Mouse (Mus musculus) thymus, postnatal 10 days (tissue): ENCODE measurements around the gene Rfx1.
A peak's percentile ranks its signal among the peaks of the same experiment; 100 is the strongest.

ENCODE experiments used
- DNase-seq, 2 experiments: peaks; one replicate each; pipeline ENCODE4 v3.0.0; 2021; ENCODE audit warnings: low spot score in 2 of 2

Rfx1 gene

DNA sequence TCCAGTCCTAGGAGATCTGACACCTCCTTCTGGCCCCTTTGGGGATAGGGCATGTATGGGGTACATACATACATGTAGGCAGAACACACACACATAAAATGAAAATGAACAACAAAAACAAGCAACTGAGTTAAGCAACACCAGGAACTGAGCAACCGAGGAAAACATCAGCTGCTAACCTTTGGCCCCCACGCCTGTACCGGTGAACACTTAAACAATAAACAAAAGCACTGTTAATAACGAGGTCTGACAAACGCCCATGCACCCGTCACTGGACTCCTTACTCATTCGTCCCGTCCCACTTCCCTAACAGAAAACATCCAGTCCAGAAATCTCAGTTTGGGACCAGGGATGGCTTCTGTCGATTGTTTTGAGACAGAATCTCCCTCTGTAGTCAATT, 22.6 kb downstream of the Rfx1 start:
- DNase-seq, result no peak

DNA sequence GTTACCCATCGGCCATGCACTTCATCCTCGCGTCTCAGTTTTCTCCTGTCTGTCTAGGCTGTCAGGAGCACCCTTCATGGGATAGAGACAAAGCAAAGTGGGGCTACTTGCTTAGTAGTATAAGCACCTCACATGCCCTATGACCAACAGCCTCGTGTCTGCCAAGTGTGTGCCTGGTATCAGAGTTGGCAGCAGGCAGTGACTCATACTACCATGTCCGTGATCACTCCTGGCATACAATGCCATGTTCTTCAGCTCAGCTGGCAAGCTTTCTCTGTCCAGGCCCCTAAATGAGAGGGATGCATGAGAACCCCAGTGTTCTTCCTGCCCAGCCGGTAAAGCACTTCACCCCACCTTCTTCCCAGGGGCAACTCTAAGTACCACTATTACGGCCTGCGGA, 24.0 kb downstream of the Rfx1 start:
- no peak for DNase-seq

DNA sequence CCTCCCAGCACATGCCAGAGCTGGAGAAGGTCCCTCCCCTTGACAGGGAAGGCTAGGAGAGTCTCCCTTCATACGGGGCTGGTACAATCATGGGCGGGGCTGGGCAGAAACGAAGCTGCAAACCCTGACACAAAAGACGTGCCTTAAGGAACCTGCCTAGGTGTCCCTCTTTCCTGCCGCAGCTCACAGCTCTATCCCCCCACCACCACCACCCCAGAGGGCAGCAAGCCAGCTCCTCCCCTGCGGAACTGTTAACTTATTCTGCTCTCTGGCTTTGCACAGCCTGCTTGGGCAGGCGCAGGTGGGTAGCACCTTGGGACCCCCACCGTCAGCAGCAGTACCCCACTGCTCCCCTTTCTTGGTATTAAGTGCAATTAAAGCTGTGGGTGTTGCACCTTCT, 29.4 kb downstream of the Rfx1 start:
- DNase-seq, result no peak

DNA sequence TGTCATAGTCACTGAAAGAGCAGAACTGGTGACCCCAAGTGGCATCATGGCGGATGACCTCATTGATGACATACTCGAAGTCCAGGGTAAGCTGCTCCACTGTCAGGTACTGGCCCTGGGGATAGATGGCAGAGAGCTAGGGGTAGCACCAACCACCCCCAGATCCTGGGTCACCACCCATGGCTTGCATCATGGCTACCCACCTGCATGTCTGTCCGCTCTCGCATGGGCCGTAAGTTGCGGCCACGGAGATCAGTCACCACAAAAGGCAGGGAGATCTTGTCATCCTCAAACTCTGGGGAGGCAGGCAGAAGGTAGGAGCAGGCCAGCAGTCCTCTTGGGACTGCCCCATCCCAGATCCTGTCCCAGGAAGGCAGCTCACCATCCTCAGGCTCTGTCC, 31.7 kb downstream of the Rfx1 start:
- DNase-seq, result no peak

DNA sequence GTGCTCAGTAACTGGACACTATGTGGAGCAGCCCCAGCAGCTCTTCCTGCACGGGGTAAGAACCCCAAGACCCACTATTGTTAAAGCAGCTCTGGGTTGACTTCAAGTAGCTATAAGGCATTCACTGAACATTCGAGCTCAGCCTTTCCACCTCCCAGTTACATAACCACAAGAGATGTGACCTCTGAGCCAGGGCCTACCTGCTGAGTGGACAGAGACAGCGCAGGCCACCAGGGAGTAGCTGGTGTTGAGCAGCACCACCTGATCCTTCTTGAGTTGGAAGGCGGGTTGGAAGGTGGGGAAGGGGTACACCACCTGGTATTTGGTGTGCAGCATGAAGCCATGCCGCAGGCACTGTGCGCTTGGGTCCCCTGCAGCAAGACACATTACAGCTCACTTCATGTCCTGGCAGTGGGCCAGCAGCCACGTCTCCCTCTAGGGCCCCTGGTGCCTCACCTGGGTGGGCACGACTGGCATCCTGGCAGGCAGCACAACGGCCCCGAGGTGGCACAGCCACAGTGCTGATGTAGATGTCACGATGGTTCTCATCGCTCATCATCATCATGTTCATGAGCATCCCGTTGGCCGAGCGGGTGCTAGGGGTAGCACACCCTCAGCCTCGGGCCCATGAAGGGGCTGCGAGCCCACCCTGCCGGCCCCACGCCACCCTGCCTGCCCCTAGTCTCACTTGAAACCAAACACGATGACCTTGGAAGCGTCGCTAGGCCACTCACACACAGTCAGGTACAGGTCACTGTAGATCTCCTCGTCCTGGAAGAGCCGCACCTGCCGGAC, 35.0 kb downstream of the Rfx1 start:
- DNase-seq, result no peak

DNA sequence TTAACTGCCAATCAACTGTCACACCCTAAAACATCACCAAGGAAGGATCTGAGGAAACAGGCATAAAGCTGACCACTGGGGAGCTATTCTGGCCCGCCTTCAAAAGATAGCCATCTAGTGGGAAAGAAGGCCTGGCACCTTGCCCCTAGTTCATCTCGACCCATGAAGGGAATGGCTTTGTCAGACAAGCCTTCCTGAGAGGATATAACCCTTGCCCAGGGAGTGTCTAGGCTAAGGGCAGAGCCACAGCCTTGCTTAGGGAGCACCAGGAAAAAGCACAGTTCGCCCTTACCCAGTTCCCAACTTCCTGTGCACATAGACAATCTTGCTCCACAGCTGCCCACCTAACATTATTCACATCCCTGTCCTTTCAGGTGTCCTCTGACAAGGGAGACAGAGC, 37.0 kb downstream of the Rfx1 start:
- no peak for DNase-seq

DNA sequence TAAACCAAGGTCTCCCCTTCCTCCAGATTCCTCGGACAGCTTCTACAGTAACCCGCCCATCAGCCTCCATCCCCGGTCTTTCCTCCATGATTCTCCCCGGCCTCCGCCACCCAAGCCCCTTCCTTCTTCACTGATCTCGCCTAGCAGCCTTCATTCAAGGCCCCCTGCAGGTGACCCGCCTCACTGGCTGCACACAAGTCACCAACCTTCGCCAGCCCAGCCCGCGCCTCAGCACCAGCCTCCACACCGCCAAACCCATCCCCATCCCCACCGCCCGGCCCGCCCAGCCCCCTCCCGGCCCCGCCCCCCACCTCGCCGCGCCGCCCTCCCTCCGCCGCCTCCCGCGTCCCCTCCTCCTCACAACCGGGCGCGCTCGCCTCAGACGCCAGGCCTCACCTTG, 37.6 kb downstream of the Rfx1 start:
- DNase-seq, result peak; percentile 80 to 85

DNA sequence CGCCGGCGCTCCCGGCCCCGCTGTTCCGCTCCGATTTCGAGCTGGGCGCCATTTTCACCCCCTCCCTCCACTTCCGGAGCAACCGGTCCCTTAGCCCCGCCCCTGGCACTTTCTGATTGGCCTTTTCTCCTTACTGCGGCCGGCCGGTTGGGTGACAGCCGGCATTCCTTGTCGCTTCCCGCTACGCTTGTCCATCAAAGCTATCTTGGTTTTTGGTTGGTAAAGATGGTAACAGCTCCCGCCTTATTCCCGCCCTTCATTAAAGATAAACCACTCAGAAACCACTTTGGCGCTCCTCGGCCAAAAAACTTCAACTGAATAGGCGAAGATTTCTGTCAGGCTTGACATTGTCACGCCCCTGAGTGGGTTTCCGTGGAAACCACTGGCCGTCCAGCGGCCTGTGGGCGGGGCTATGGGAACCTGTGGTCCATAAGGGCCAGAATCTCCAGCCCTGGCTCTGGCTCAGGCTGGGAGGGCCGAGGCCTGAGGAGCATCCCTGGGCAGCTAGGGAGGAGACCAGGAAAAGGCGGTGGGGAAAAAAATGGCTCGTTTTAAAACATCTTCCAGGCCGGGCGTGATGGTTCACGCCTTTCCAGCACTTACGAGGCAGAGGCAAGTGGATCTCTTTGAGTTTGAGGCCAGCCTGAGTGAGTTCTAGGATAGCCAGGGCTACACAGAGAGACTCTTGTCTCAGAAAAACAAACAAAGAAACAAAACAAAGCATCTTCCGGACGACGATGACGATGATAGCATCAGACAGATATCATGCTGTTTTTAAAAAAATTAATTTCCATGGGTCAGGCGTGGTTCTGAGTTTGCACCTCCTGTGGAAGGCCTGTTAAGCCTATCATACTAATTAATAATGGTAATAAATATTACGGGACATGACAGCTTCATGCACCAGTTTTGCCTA, 38.3 kb downstream of the Rfx1 start, which contains the start of gene Dcaf15:
TSS of gene Dcaf15 (minus strand) at position 72 of the 913 bp plus-strand sequence.
- DNase-seq, result peak; percentile 99

DNA sequence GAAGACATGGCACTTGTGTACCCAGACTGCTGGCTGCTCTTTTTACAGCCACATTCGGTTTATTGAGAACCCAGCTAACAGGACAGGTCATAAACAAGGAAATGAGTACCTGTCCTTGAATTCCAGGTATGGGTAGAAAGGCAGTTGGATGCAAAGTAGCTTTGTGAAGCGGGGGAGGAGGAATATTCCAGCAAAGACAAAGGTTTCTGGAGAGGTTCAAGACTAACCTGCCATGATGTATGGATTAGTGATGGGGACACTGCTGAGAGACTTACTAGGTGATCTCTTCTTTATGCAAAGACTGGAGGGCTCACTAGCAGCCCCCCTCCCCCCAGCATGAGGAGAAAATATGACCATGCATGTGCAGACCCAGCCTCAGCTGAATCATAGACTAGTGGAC, 39.0 kb downstream of the Rfx1 start:
- no peak for DNase-seq

DNA sequence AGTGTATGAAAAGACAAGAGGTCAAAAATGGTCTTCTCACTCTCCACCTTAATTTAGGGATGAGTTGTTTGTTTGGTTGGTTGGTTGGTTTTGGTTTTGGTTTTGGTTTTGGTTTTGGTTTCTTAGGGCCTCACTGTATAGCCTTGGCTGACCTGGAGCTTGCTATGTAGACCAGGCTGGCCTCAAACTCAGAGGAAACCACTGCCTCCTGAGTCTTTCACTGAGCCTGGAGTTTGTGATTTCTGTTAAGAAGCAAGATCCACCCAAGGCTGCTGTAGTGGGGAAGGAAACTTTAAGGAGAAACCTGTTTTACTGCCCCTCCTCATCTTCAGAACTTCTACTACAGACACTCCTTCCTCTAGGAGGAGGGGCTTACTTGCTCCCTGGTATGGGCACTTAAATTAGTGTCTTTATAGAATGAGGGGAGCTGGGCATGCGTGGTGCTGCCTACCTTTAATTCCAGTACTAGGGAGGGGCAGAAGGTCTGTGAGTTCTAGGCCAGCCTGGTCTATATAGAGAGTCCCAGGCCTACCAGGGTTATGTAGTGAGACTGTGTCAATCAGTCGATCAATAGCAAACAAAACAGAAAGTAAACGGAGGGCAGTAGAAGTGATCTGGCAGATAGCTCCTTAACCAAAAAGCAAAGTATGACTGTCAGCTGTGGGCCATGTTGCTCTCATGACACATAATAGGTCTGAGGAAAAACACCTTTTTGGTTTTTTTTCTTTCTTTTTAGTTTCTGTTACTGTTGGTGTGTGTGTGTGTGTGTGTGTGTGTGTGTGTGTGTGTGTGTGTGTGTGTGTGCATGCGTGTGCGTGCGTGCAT, 39.8 kb downstream of the Rfx1 start:
- no peak for DNase-seq

DNA sequence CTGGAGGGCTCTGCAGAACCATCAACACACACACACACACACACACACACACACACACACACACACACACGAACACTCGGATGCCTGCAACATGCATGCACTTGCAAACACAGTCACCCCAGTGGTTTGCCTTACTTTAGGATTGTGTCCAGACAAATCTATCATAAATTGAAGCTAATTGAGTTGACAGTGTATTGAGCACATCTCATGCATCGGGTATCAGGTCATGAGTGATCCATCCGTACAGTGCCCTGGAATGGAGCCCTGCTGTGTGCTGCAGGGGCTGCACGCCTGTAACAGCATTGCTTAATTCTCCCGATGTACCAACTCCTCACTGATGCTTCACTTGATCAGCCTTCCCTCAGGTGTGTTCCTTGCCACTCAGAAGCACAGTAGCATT, 49.0 kb downstream of the Rfx1 start:
- DNase-seq, result no peak

DNA sequence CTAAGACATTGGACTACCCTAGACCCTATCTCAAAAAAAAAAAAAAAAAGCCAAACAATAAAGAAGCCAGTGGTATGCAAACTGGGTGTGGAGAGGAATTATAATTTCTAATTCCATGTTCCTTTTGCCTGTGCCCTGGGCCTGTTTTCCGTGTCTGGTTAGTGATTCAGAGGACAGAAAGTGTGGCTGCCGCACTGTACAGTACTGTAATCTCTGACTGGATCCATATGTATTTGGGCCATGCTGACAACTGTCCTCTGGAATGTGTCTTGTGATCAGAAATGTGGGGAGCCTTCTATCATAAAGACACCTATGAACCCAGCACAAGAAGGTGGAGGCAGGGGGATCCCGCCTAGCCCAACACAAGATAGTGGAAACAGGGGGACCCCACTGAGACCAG, 55.5 kb downstream of the Rfx1 start:
- no peak for DNase-seq

DNA sequence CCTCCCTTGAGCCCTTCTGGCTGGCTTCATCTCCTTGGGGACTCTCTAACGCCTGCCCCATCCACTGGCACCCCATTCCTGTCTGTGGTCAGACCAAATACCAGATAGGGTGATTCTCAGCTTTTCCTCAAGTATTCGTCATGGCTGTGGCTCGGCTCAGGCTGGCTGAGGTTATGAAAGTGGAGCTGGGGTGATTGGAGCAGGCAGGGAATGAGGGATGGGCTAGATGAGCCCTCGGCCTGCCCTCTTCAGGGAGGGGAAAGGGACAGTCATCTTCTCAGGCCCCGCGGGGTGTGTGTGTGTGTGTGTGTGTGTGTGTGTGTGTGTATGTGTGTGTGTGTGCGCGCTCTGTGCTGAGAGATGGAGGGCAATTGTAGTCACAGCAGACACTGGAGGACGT, 59.0 kb downstream of the Rfx1 start, which contains the start of gene Podnl1:
TSS of gene Podnl1 (plus strand) at position 334 of the 400 bp plus-strand sequence.
- DNase-seq, result no peak

DNA sequence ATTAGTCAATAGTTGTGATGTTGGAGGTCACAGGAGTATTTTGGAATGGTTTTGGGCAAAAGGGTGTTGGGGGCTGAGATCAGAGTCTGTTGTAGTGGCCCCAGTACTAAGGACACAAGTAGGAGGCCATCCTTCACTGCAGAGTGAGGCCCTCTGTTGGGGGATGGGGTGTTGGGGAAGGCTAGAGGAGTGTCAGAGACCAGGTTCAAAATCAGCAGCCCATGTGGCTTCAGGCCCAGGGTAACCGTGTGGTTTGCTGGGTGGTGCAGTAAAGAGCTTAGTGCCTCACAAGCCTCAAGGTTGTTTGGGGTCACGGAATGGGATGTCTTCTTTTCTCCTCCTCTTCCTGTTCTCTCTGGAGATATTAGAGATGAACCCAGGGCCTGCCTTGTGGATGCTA, 60.1 kb downstream of the Rfx1 start:
- DNase-seq, result no peak

DNA sequence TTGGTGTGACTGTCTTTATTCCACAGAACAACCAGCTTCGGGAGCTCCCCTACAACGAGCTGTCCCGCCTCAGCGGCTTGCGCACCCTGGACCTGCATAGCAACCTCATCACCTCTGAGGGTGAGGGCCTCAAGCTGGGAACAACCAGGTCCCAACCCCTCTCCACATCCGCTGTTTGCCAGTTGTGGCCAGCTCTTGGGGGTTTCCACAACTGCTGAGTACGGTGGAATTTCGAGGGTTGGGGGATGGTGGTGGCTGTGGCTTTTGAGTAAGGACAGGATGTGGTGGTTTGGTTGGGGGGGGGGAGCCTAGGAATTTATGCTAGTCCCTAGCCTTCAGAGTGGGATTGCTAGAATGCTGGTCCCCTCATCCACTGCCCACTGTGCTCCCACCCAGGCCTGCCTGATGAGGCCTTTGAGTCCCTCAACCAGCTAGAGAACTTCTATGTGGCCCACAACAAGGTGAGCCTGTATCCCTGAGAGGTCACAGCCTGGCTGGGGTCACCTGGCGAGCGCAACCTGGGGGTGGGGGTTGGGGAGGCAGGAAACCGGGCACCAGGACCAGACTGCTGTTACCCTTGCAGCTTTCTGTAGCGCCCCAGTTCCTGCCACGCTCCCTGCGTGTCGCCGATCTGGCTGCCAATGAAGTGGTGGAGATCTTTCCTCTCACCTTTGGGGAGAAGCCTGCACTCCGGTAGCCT, 60.7 kb downstream of the Rfx1 start:
- peak; percentile 62 to 69 for DNase-seq

DNA sequence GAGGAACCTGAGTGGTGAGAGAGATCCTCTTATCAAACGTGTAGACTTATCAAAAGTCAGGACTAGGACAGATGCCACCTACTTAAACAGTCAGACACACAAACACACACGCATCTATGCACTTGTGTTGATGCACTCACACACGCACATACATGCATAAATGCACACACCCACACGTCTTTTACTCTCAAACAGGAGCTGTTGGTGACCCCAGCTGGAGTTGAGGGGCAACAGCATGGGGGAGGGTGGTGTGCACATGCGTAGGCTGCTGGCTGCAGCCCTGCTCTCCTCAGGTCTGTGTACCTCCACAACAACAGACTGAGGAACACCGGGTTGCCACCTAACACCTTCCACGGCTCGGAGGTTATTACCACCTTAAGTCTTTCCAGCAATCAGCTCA, 61.6 kb downstream of the Rfx1 start:
- DNase-seq, result peak; percentile 57 to 58

DNA sequence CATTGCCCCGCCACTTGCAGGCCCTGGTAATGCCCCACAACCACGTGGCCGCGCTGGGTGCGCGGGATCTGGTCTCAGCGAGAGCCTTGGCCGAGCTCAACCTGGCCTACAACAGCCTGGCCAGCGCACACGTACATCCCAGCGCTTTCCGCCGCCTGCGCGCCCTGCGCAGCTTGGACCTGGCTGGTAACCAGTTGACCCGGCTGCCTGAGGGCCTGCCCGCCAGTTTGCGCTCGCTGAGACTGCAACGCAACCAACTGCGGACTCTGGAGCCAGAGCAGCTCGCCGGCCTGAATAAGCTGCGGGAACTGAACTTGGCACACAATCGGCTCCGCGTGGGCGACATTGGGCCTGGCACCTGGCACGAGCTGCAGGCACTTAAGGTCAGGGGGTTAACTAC, 64.2 kb downstream of the Rfx1 start:
- no peak for DNase-seq

DNA sequence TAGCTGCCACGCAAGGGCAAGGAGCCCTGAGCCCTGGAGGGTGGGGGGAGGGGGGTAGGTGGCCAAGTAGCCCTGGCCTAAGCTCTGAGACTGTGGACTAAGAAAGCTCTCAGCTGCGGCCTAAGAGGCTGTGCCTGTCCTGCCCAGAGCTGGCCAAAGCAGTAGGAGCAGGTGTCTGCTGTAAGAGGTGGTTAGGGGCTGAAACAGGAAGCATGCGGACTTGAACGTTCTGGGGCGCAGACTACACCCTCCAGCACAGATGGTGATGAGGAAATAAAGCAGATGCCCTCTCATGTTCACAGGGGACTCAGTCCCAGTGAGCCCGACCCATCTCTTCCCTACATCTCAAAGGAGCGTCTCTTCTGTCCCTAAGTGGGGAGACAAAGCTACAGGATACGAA, 65.6 kb downstream of the Rfx1 start:
- DNase-seq, result no peak

DNA sequence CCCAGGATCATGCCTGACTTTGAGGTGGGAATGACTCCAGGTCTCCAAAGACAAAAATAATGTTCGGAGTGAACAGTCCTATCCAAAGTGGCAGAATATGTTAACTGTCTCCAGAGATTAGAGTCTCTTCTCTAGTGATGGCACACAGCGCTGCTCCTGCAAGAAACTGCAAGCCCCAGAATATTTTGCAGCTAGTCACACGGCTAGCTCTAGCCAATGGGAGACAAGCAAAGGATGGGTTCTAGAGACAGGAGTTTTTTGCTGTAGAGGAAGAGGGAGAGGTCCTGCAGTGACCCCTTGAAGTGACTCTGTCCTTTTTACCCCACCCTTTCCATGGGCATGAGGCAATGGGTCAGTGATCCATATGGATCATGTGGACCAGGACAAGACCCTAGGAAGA, 71.2 kb downstream of the Rfx1 start:
- DNase-seq, result no peak

DNA sequence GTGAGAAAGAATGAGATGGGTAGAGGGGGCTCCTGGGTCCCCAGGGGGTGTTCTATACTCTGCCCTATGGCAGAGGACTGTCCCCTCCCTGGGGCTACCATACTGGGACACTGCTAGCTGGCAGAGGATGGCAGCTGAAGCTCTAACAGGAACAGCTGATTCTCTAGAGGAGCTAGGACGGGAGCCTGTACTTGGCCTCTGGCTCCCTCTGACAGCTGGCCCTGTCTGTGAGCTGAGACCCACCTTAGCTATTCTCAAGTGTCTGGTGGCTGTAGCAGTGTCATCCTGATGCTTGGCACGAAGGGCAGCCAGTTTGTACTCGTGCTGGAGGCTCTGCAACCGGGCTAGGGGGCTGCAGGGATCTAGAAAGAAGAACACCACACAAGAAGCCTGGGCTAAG, 74.2 kb downstream of the Rfx1 start:
- DNase-seq, result no peak

DNA sequence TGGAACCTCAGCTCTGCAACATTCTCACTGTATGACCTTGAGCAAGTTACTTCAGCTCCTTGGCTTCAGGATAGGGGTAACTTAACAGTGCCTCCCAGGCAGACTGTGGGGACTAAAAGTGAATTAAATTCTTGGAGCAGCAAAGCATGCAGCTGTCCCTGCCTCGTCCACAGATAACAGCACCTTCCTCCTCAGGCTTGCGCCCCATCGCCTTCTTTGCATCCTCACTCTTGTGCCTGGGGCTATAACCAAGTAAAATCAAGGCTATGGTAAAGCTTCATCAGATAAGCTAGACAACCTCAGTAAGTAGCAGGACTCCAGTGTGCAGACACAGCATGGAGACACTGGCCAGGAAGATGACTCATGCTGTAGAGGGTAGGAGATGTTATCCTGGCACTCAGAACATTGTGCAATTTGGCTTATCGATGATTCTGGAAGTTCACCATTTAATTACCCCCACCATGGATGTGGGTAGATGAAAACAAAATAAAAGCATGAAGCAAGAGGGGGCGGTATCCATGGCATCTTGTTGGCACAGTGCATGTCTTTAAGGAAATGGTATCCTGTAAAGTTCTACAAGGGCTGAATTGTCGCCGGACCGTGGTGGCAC, 78.1 kb downstream of the Rfx1 start:
- no peak for DNase-seq
